ENCODE assay signal across 32 mouse cellular contexts in the genomic region with DNA sequence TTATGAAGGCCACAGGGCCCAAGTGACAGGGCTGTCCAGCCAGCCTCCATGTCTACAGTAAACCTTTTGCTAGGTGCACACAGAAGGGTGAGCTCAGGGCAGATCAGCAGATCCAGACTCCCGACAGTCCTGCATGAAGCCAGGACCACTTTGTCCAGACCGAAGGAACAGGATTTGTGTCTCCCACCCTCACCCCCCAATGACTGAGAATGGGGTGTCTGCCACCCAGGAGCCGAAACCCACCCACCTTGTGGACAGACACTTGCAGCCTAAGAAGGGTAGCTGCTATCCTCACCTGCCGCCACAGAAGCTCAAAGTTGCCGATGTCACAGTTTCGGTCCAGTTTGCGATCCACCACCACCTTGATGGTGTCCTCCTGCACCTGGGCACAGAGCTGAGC. TPM values are rescaled to one million over a fixed set of nuclear protein-coding genes. Genes with fewer than 3 reads are reported as not detected.
"Had no signal": no experiment of that assay in that cellular context is flagged by ENCODE, and none has a peak within 500 bp of the region (broad histone marks: within the 10 kb centered on the region; RNA-seq: fewer than 3 reads in every experiment).

No protein-coding gene starts in this region.

- H3K9ac ChIP-seq: heart, embryonic 12.5 days; hindbrain, embryonic 13.5 days; hindbrain, embryonic 15.5 days; kidney, embryonic 15.5 days; limb, embryonic 13.5 days; limb, embryonic 15.5 days; liver, embryonic 12.5 days had no signal

- H3K36me3 ChIP-seq: heart, embryonic 12.5 days; hindbrain, embryonic 13.5 days; hindbrain, embryonic 15.5 days; kidney, embryonic 15.5 days; limb, embryonic 13.5 days; limb, embryonic 15.5 days; liver, embryonic 12.5 days had no signal

- ATAC-seq: hindbrain, postnatal 0 days; intestine, embryonic 16.5 days; liver, embryonic 12.5 days had no signal

- H3K9me3 ChIP-seq: heart, embryonic 12.5 days; hindbrain, embryonic 13.5 days; hindbrain, embryonic 15.5 days; kidney, embryonic 15.5 days; limb, embryonic 13.5 days; limb, embryonic 15.5 days; liver, embryonic 12.5 days had no signal

- H3K4me2 ChIP-seq: heart, embryonic 12.5 days; hindbrain, embryonic 13.5 days; hindbrain, embryonic 15.5 days; kidney, embryonic 15.5 days; limb, embryonic 13.5 days; limb, embryonic 15.5 days; liver, embryonic 12.5 days had no signal

- H3K27ac ChIP-seq: hindbrain, embryonic 13.5 days; hindbrain, embryonic 15.5 days; hindbrain, postnatal 0 days; kidney, embryonic 15.5 days; kidney, postnatal 0 days; limb, embryonic 13.5 days; limb, embryonic 15.5 days; liver, embryonic 12.5 days had no signal

- H3K4me3 ChIP-seq: heart, embryonic 12.5 days; hindbrain, embryonic 13.5 days; hindbrain, embryonic 15.5 days; kidney, embryonic 15.5 days; limb, embryonic 13.5 days; limb, embryonic 15.5 days; liver, embryonic 12.5 days had no signal

- H3K4me1 ChIP-seq: heart, embryonic 12.5 days; hindbrain, embryonic 13.5 days; hindbrain, embryonic 15.5 days; limb, embryonic 13.5 days; liver, embryonic 12.5 days had no signal

- H3K27me3 ChIP-seq: hindbrain, embryonic 15.5 days; kidney, embryonic 15.5 days; limb, embryonic 13.5 days; limb, embryonic 15.5 days; liver, embryonic 12.5 days had no signal

- DNase-seq: gastrocnemius, postnatal 14 days; gastrocnemius, postnatal 36 days; heart, adult 18-20 months; heart, postnatal 10 days; kidney, adult 11 months; kidney, adult 2 months; kidney, adult 9 months; kidney, postnatal 14 days; kidney, postnatal 36 days; layer of hippocampus, adult 9-11 months; layer of hippocampus, postnatal 36 days; left cerebral cortex, postnatal 4 days had no signal

RNA-seq across cellular contexts. Expression of gene Ttll8, which starts 39.2 kb away (rescaled TPM):
- total RNA-seq: gastrocnemius, adult 18-20 months; gastrocnemius, adult 8-10 months; gastrocnemius, postnatal 14 days; gastrocnemius, postnatal 36 days; heart, adult 18-20 months; heart, postnatal 10 days; heart, postnatal 25 days; hematopoietic stem cell, adult 5-6 weeks had no signal
- polyA plus RNA-seq: heart, embryonic 12.5 days; heart, embryonic 14.5 days; heart, embryonic 16.5 days; hindbrain, embryonic 11.5 days; hindbrain, embryonic 13.5 days; intestine, embryonic 14.5 days; intestine, embryonic 16.5 days; kidney, embryonic 15.5 days; kidney, postnatal 0 days; large intestine, adult 2 months; limb, embryonic 11.5 days; limb, embryonic 13.5 days; limb, embryonic 15.5 days; liver, embryonic 12.5 days had no signal
